Mouse (Mus musculus) spleen, postnatal 36 days (tissue): ENCODE measurements around the gene Pikfyve.

Experiments used
- DNase-seq, 2 experiments: peaks; one replicate each; pipeline ENCODE4 v3.0.0; 2022; ENCODE audit warnings: low spot score in 2 of 2, mixed read lengths in 1 of 2

Pikfyve gene

DNA sequence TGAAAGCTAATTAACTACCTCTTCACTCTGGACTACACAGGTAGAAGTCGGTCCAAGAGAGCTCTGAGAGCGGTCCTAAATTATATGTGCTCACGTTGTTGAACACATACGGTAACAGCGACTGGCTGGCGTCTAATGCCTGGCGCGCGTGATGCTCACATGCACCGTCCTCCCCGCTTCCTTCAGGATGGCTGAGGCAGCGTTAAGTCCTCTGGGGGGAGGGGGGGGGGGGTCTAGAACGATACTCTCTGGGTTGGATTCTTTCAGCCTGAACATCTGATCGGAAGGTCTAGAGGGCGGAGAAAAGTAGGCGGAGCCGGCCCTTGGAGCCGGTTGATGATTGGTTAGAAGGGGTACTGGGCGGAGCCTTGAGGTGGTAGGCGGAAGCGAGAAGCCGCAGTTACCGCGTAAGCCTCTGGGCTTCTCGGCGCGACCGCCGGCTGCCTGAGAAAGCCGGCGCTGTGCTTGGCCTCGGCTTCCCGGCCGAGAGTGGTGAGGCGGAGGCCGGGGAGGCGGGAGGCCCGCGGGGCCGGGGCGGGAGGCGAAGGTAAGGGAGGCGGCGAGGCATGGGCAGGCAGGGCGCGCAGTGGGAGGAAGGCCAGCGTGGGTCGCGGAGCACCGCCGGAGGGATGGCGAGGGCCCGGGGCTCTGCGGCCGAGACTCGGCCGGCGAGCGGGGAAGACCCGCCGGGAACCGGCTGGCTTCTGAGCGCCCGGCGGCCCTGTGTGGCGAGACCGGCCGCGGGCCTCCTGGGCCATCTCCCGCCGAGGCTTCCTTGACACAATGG lies at the start of gene Pikfyve, which contains the start of gene Idh1:
Gene Pikfyve (plus strand): TSS at position 397 of the 787 bp plus-strand sequence.
Gene Idh1 (minus strand): TSS at position 214 of the 787 bp plus-strand sequence.
- peak; percentile 93 to 96 for DNase-seq

DNA sequence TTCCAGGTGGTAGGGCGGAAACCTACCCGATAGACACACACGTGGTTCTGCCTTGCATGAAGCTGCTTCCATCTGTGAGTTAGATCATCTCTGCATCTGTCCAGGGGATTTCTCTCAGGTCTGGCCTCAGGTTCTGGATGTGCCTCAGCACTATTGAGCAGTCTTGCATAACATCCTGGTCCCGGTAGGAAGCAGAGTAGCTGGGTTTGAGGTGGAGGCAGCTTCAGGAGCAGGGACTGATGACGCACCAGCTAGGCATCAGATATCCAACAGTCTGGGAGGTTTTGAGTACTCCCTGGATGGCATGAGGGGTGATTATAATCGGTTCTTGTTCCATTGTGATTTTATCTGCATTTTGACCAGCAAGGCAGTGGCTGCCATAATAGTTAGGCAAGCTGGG lies 48.9 kb upstream of the Pikfyve start:
- DNase-seq = no peak

DNA sequence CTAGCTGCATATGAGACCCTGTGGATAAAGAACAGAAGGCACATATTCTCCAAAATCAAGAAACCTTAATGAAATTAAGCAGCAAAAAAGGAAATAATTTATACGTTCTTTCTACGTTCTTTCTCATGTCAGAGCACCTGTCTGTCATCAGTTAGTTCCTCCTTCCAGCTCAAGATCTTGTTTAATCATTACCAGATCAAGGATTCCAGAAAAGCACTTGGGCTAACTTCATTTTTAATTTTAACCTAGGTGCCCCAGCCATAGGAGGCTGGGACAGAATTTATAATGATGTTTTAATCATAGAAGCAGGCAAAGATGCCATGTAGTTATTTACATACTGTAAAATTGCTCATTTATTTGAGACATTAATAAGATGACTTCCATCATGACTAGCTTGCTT lies 41.7 kb upstream of the Pikfyve start:
- DNase-seq = no peak

DNA sequence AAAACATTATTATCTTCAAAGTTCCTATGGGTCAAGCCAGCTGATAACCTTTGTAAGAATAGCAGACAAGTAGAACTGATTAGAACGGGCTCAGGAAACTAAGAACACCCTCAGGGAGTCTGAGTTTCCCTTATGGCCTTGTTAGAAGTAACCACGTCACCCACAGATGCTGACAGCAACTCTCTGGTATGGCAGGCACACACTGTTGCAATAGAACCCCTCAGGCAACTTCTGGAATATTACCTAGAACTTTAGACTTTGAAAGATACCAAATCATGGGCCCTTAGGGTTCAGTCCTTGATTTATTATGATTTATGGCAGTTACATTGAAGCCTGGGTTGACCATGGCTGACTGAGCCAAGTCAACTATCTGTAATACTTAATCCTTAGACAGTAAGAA lies 39.9 kb upstream of the Pikfyve start:
- no peak for DNase-seq

DNA sequence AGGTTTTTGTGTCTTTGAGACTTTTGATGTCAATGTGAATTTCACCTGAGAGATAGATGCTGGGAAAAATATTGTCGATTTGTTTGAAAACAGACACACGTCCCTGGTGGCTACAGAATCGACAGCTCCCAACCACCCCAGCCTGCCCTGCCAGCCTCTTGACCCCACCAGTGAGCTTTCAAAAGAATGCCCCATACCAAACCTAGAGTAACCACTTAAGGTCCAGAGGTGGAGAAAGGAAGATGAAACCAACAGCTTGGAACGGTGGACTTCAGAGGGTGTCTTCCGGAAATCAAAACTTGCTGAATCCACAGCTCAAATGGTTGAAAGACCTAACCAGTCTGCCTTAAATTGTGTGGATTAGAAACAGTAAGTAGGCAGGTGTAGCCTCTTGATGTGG lies 39.2 kb upstream of the Pikfyve start:
- DNase-seq = no peak

DNA sequence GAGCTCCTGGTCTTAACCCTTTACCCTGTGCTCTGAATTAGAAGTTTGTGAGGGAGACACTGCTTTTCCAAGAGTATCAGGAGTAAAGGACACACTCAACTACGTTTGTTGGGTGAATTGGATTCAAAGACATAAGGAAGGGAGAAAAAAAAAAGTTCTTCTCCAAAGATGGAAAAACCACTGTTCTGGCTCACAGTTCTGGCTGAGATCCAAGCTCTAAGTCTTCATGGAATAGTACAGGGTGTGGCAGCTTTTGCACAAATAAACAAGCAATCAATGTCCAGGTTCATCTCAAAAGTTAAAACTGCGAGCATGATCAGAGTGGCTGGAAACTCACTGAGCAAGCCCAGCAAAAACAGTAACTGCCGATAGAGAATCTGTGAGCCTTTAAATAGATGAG lies 38.5 kb upstream of the Pikfyve start:
- no peak for DNase-seq

DNA sequence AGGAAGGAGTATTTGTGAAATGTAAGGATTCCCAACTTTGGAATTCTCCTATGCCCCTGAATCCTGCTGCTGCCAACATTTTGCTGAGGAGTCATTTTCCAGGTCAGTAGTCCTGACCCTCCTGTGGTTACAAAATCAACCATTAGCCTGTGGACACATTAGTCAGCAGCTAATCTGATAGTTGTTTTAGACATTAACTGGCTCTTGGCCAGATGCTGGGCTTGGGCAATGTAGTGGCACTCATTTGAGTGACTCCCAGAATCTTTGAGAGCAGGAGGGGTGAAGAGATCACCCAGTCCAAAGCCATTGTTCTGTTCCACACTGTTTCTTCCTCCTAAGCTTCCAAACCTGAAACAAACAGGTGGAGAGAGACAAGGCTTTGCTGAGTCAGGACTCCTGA lies 31.7 kb upstream of the Pikfyve start:
- no peak for DNase-seq

DNA sequence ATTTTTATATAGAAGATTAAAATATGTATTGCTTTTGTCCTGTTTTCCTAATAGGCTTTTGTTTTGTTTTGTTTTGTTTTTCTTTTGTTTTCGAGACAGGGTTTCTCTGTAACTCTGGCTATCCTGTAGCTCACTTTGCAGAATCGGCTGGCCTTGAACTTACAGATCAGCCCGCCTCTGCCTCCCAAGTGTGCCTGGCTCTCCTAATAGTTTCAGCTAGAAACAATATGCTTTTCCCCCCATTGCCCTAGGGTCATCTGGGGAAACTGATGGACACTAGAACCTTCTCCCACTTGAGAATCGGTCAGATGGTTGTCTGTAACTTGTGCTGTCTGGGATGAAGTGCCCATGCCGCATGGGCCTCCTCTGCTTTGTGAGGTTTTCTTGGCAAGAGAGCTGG lies 30.4 kb upstream of the Pikfyve start:
- DNase-seq = no peak

DNA sequence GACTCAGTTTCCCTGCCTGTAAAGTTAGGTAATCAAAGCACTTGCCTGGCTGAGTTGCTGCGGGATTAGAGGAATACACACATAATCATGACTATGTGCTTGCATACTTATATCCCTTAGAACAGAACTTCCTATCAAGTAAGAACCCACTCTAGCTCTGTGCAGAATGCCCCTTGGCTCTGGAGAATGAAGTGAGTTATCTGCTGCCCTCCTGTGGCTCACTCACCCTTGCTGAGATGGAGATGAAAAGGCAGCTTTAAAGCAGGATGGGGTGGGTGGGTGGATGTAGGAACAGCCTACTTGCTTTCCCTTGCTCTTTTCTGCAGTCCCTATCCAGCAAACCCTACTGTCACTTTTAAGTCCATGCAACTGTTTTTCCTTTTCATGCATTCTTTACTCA lies 24.3 kb upstream of the Pikfyve start:
- no peak for DNase-seq

DNA sequence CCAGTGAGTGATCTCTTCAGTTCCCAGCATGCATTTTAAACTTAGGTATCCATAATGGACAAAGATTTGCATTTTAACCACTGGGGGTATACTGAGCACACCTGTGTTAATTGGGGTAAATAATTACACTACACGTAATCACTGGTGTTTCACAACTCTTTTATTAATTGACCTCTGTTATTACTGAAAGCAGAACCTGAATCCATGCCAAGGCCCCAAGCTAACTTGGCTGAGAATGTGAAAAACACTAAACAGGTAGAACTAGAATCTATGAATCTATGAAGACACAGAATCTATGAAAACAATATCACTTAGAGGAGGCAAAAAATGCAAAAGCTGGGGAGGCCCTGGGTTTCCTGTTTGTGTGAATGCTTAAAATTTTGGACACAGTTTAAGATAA lies 19.0 kb upstream of the Pikfyve start:
- DNase-seq = no peak

DNA sequence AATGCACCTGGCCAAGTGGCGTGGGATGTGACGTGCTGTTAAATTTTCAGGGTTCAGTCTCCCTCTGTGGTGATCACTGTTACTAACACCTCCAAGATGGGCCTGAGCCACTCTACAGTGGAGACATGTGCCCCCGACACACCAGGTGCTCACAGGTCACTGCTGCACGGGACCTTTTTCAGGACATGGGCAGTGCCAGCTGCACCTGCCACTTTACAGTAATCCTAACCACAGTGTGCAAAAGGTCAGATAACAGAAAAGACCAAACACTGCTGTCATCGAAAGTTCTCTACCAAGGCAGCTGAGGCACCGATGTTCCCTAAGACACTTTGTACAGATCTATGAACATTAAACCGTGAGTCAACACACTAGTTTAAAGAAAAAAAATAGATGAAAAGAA lies 16.9 kb upstream of the Pikfyve start:
- no peak for DNase-seq

DNA sequence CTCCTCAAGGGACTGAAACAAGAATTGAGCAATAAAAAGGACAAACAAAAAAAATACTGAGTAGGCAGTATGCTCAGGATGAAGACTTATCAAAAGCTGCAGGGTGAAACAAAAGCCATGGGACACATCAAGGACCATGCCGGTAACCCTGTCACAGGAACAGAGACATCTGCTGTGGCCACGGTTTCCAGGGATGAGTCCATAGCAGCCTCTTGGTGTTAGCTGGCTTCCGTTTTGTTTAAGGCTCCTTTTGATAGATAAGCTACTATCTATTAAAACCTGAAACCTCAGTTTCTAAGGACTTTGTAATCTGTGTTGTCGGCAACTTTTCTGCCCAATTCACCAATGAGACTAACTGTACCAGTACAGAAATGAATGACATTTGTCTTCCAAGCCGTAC lies 16.5 kb upstream of the Pikfyve start:
- DNase-seq = no peak

DNA sequence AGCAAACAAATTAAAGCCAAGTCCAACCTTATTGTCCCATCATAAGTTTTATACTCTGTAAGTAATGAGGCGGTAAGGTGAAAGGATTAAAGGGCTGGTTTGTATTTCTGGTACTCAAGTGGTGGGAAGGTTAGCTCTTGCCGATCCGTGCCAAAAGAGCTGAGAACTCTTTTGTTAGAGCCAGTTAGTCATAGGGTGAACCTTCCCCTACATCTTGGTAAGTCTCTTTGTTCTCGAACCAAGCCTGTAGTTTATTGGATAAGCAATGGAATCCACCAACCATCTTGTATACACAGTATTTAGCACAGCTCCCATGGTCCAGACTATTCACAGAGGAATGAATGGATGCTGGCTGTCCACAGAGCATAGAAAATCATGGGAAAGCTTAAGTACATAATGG lies 14.9 kb upstream of the Pikfyve start:
- no peak for DNase-seq

DNA sequence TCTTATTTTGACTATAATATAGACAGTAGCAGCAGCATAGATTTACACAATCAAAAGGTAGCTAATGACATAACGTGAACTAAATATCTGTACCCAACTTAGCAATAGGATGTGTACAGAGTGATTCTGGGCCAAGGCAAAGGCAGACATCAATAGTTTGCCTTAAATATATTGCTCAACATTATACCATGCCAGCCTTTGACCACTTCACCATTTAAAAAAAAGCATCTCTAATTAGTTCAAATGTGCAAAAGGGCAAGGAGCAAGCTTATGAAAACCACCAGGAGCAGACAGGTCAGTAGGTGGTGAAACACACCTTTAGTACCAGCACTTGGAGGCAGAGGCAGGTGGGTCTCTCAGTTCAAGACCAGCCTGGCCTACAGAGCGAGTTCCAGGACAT lies 12.8 kb upstream of the Pikfyve start:
- DNase-seq = no peak

DNA sequence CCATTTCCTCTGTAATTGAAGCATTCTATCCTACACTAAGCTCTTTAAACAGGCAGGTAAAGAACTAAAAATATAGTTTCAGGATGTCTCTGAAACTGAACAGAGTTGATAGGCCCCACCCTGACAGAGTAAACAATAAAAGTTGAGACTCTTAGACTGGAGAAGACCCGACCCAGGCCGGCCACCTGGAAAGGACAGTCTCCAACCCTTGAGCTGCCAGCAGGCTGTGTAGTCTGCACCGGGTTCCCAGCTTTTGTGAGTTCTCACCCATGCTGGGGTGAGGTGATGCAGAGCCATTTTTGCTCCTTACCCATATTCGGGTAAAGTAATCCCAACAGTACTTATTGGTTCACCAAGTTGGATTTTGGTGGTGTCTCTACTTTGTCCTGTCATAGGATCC lies 10.3 kb upstream of the Pikfyve start:
- no peak for DNase-seq

DNA sequence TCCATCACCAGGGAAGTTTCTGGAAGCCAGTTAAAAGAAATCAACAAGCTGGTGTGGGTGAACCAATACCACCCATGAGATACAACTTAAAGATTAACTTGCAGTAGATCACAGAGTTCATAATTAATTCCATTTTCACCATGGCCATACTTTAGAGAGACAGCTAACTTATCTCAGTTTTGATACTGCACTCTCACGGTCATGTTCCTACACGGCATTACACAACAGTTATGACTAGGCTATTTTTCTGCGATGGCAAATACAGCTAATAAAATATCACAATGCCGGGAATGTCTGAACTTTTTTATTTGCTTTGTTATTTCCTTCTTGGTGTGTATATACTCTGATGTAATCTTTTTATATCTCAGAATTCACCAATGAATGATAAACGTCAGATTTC lies 9.6 kb upstream of the Pikfyve start:
- DNase-seq = no peak

DNA sequence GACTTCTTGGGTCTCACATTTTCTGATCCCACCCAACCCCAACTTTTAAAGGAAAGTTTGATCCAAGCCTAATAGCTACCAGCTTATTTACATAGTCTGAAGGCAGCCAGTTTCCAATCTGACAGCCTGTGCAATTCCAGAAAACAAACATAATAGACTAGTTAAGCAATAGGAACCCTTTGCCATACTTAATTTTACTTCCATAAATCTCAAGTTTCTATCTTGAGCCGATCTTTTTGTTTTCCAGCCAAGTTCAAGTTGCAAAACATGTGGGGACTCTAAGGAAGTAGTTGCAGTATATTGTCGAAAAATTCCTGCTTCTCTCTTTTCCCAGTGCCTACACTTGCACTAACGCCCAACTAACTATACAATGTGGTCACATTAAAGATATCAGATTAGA lies 9.0 kb upstream of the Pikfyve start:
- no peak for DNase-seq

DNA sequence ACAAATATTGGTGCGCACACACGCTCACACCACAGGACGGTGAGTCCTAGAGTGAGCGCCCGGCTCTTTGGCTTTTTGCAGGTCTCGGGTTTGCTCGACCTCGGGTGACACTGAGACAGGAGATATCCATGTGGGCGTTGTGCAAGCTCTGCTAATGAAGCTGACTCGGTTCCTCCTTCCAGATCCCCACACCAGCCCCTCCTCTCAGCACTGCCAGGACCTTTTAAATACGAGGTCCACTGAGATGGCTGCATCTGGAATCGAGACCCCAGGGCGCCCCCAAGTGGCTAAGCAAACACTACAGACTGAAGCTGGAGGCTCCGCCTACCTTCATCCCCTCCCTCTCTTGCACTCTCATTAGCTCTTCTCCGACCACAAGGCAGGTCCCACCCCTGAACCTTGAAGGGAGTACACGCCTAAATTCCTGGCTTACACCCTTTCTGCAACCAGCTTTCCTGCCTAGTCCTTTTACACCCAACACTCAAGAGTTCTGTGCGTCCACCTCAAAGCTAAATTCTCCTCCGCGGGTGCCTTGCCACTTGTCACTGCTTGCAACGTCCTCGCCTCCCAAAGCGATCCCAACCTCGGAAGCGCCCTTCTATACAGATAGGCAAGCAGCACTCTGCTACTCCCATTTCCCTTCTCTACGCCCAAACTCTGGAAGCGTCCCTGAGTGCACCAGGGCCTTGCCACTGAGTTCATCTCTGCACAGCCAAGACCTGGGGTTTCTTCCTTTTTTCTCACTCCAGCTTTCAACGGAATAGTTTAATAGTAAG lies 8.2 kb upstream of the Pikfyve start:
- DNase-seq = peak; percentile 90 to 92

DNA sequence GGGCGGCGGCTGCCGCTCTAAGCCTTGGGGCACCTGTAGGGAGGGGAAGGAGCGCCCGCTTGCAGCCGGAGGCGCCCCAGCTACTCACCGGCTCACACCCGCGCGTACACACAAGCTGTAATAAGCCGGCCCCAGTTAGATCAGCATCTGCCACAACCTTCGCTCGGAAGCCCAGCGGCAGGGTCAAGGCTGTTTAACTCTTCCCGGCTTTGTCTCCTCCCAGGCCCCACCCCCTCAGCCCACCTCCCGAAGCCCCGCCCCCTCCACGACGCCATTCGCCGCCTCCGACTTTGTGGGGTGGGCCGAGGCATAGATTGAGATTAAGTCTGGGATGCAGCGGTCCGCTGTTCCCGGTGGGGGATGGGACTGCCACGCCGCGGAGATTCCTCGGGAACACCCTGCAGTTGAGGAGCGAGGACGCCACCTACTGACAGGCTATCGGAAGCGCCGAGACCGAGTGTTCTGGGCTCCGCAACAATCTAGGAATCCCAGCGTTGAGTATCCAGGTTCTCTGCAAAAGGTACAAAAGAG lies 7.5 kb upstream of the Pikfyve start:
- peak; percentile 82 to 86 for DNase-seq

DNA sequence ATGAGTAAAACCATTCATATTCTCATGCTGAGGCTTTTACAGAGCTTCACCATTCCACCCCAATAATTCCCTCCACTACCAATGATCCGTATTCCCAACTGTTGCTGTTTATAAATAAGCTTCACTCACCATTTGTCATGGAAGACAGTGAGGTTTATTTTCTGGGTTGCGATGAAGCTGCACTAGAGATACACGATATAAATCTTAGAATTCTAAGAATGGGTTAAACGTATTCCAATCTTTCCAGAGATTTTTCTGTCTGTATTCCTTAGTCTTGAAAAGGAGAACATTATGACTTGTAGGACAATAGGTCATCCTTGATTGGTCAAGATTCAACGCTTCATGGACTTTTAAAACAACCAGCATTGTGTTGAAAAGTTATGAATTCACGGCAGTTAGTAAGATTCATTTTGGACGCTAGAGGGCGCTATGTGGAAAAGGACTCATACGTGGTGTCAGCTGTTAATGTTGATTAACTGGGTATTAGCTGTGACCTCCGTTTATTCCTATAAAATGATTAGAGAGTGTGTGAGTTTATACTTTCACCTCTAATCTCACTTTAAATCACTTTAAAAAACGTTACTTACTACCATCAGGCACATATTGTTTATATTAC lies 6.7 kb upstream of the Pikfyve start:
- DNase-seq = peak; percentile 59 to 78

DNA sequence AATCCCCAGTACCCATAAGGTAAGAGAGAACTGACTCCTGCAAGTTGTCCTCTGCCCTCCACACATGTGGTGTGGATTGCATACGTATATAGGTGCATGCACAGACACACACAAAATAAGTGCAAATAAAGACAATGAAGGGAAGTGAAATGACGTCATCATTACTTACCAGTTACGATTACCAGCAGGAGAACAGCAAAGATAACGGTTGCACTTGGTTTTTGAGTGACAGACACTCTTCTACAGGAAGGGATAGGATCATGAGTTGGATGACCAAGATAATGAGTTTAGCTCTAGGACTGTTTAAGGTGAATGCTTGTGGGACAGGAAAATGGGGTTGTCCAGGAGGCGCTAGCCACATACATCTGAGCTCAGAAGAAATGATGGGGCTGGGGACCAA lies 5.0 kb upstream of the Pikfyve start:
- no peak for DNase-seq

DNA sequence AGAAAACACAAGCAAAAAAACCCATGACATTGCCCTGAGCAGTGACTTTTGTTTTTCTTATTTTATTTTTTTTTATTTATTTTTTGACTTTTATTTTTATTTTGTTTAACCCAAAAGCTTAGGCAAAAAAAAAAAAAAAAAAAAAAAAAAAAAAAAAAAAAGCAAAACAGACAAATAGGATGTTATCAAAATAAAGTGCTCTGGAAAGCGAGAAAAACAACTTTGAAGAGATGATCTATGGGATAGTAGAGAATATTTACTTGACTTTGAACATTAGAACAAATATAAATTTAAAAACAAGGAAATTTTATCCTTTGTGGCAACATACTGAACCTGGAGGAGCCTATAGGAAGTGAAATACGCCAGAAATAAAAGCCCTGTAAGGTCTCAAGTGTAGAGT lies 2.5 kb upstream of the Pikfyve start:
- DNase-seq = no peak

DNA sequence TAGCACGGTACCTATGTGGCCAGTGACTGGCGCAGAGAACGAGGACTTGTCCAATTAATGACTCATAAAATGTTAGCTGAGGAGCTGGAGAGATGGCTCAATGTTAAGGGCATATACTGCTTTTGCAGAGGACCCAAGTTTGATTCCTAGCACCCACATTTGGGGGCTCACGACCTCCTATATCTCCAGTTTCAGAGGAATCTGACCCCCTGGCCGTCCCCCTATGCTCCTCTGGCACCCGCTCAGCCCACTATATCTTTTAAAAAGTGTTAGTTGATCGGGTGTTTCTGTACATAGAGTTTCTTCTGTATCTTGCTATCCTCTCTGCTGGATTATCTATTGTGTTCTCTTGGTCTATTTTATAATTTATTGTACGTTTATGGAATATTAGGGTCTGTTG lies 1.5 kb upstream of the Pikfyve start:
- no peak for DNase-seq
